Mouse (Mus musculus): ENCODE measurements around the gene Olfr118. TPM values are rescaled to one million over a fixed set of nuclear protein-coding genes. Genes with fewer than 3 reads are reported as not detected.

Gene Olfr118
- not detected for total RNA-seq (2023)

GRCm38 (mm10) chr17:37666688-37667087 lies at the start of gene Olfr118:
Olfr118 (plus strand) TSS chr17:37666988.

DNA sequence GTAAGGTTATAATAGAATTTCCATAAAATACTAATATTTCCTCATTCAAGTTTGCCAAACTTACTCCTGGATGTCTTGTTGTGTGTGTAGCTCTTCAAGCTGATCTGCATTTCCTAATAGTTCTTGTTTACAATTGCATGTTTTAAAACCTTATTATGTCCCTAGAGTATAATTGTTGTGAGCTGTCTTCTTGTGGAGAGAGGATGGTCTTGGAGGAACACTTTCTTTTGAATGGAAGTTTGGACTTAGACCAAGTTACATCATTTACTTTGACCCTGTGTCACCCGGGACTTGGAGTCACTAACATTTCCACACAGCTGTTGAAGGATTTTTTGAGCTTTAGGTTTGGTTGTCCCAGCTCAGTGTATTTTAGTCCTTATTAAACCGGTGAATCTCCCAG lies 39.8 kb upstream of the Olfr118 start, which contains the start of the genes Olfr115 and Olfr116:
Gene Olfr115, minus strand, starts transcription at position 101 of the 400 bp plus-strand sequence.
Gene Olfr116, minus strand, starts transcription at position 191 of the 400 bp plus-strand sequence.

GRCm38 (mm10) chr17:37663682-37664081 lies 3.1 kb upstream of the Olfr118 start, which contains the start of gene Olfr117:
Olfr117 (minus strand) TSS chr17:37663782.

DNA sequence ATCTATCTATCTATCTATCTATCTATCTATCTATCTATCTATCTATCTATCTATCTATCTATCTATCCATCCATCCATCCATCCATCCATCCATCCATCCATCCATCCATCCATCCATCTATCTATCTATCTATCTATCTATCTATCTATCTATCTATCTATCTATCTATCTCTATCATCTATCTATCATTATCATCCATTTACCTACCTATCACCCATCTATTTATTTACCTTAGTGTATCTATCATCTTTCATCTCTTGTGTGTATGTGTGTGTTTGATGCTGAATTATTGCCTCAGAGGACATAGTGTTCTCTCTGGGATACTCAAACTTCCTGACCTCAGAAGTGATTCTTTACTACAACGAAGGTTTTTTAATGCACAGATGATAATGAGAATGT lies 29.5 kb downstream of the Olfr118 start, which contains the start of gene Olfr119:
Gene Olfr119, plus strand, starts transcription at position 301 of the 400 bp plus-strand sequence.

DNA sequence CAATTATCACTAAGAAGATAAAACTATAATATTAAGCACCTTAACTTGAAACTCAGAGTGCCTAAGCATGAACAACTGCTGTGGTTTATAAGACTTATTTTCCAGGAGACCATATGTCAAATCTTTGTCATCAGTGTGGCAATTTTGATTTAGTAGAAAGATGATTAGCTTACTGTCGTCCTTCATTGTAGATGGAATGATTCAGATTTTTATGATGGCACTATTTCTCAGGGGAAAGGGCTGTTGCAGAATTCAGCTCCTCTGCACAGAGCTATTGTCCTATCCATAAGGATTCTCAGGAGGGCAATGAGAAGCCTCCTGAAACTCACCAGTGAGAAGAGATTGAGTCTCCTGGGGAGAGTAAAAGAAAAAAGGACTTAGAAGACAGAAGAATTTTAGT lies 54.7 kb downstream of the Olfr118 start, which contains the start of gene Olfr120:
Gene Olfr120, plus strand, starts transcription at position 301 of the 400 bp plus-strand sequence.

Other genes starting within 250 kb of the Olfr118 start
- gene Olfr108, start 221.5 kb upstream of the Olfr118 start, total RNA-seq (2023), result not detected
- gene Olfr109, start 208.1 kb upstream of the Olfr118 start, total RNA-seq (2023), result not detected
- gene H2-M2, start 183.4 kb upstream of the Olfr118 start, total RNA-seq (2023), result not detected
- gene Olfr110, start 174.5 kb upstream of the Olfr118 start, total RNA-seq (2023), result not detected
- gene Olfr111, start 159.0 kb upstream of the Olfr118 start, total RNA-seq (2023), result not detected
- gene Olfr112, start 97.5 kb upstream of the Olfr118 start, total RNA-seq (2023), result not detected
- gene Olfr113, start 89.3 kb upstream of the Olfr118 start, total RNA-seq (2023), result not detected
- not detected for gene Olfr114, start 74.2 kb upstream of the Olfr118 start, total RNA-seq (2023)
- gene Olfr115, start 39.9 kb upstream of the Olfr118 start, total RNA-seq (2023), result not detected
- not detected for gene Olfr116, start 39.8 kb upstream of the Olfr118 start, total RNA-seq (2023)
- gene Olfr117, start 3.2 kb upstream of the Olfr118 start, total RNA-seq (2023), result not detected
- not detected for gene Olfr119, start 29.6 kb downstream of the Olfr118 start, total RNA-seq (2023)
- not detected for gene Olfr120, start 54.8 kb downstream of the Olfr118 start, total RNA-seq (2023)
- gene Olfr121, start 81.9 kb downstream of the Olfr118 start, total RNA-seq (2023), result not detected
- gene Olfr122, start 101.6 kb downstream of the Olfr118 start, total RNA-seq (2023), result not detected
- not detected for gene Olfr123, start 126.5 kb downstream of the Olfr118 start, total RNA-seq (2023)
- gene Olfr124, start 132.9 kb downstream of the Olfr118 start, total RNA-seq (2023), result not detected
- not detected for gene Olfr125, start 166.0 kb downstream of the Olfr118 start, total RNA-seq (2023)
- gene Olfr126, start 180.5 kb downstream of the Olfr118 start, total RNA-seq (2023), result not detected
- not detected for gene Olfr127, start 233.4 kb downstream of the Olfr118 start, total RNA-seq (2023)

All from neutrophil, adult 83 days (primary cell).